Mouse (Mus musculus): Measurements from ENCODE around the gene Katna1. TPM values are rescaled to one million over a fixed set of nuclear protein-coding genes. Genes with fewer than 3 reads are reported as not detected.

Katna1 gene
- polyA plus RNA-seq, 1 experiment from 2014 or later = 73.2 TPM

Other genes starting within 250 kb of the Katna1 start
- 14.7 and 18.5 TPM in 2 replicates for gene Lrp11, start 136.2 kb upstream of the Katna1 start, polyA plus RNA-seq (2014; fragmentation: Nextera tagmentation; extraction: Ambion mirVana)
- 66.6 and 73.4 TPM in 2 replicates for gene Nup43, start 58.5 kb upstream of the Katna1 start, polyA plus RNA-seq (2014; fragmentation: Nextera tagmentation; extraction: Ambion mirVana)
- gene Pcmt1, start 44.9 kb upstream of the Katna1 start, polyA plus RNA-seq (2014; fragmentation: Nextera tagmentation; extraction: Ambion mirVana) = 140 and 141 TPM in 2 replicates
- 14.9 and 15.1 TPM in 2 replicates for gene Lats1, start 44.8 kb upstream of the Katna1 start, polyA plus RNA-seq (2014; fragmentation: Nextera tagmentation; extraction: Ambion mirVana)
- 51.5 and 55.2 TPM in 2 replicates for gene Ginm1, start 66.8 kb downstream of the Katna1 start, polyA plus RNA-seq (2014; fragmentation: Nextera tagmentation; extraction: Ambion mirVana)
- 47.2 and 49.6 TPM in 2 replicates for gene Ppil4, start 66.9 kb downstream of the Katna1 start, polyA plus RNA-seq (2014; fragmentation: Nextera tagmentation; extraction: Ambion mirVana)
- 0.04 TPM in 1 of 2 replicates, not detected in the other for gene Zc3h12d, start 106.5 kb downstream of the Katna1 start, polyA plus RNA-seq (2014; fragmentation: Nextera tagmentation; extraction: Ambion mirVana)
- gene Tab2, start 230.2 kb downstream of the Katna1 start, polyA plus RNA-seq (2014; fragmentation: Nextera tagmentation; extraction: Ambion mirVana) = 24.6 and 24.9 TPM in 2 replicates